Mouse (Mus musculus): ENCODE results near the gene Hsd17b6. TPM values are rescaled to one million over a fixed set of nuclear protein-coding genes. Genes with fewer than 3 reads are reported as not detected.

Gene Hsd17b6
- polyA plus RNA-seq, 1 experiment = not detected

DNA sequence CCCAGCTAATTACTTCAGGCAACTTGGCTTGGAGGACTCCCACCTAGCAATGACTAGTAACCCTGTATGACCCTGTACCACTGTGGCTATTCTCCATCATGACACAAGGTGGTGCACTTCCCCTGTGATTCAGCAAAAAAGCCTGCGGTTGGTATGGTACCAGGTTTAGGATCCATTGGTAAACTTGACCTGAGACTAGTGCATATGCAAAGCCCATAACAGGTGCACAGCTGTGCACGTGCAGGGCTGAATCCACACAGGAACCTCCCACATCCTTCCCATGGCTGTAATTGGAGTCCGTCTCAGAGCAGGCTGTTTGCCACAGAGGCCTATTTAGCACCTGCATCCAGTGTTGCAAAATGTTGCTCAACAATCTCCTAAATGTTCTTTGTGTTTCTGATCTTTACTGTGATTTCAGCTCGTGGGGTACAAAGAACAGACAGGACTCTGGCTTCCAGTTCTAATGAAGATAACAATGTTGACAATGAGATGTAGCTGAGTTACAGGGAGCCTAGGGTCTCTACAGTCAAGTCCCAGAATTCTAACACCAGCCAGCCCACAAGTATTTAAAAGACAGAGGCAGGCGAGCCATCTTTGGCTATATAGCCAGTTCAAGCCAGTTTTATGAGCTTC lies 61.9 kb downstream of the Hsd17b6 start:
- DNase-seq (ENCODE audit: low read depth) = no peak

Other genes starting within 250 kb of the Hsd17b6 start
- gene Rdh1, start 247.9 kb downstream of the Hsd17b6 start, polyA plus RNA-seq (2012; rRNA removed) = 0.59 and 0.98 TPM in 2 replicates
- gene Rdh16f1, start 247.8 kb downstream of the Hsd17b6 start, polyA plus RNA-seq (2012; rRNA removed) = 1.1 and 1.3 TPM in 2 replicates
- 0.31 TPM in 1 of 2 replicates, not detected in the other for gene Rdh9, start 231.2 kb downstream of the Hsd17b6 start, polyA plus RNA-seq (2012; rRNA removed)
- gene Rdh16, start 206.5 kb downstream of the Hsd17b6 start, polyA plus RNA-seq (2012; rRNA removed) = 1.6 and 2.2 TPM in 2 replicates
- not detected in 2 replicates for gene Rdh19, start 157.7 kb downstream of the Hsd17b6 start, polyA plus RNA-seq (2012; rRNA removed)
- gene Rdh16f2, start 141.1 kb downstream of the Hsd17b6 start, polyA plus RNA-seq (2012; rRNA removed) = 0.09 and 0.11 TPM in 2 replicates
- gene Rdh7, start 118.8 kb downstream of the Hsd17b6 start, polyA plus RNA-seq (2012; rRNA removed) = 0.36 and 1.4 TPM in 2 replicates
- gene Sdr9c7, start 109.1 kb downstream of the Hsd17b6 start, polyA plus RNA-seq (2012; rRNA removed) = 0.04 and 0.30 TPM in 2 replicates
- 3.0 and 3.3 TPM in 2 replicates for gene Prim1, start 7.6 kb upstream of the Hsd17b6 start, polyA plus RNA-seq (2012; rRNA removed)
- gene Naca, start 28.0 kb upstream of the Hsd17b6 start, polyA plus RNA-seq (2012; rRNA removed) = 200 and 240 TPM in 2 replicates
- 21.0 and 41.0 TPM in 2 replicates for gene Ptges3, start 51.3 kb upstream of the Hsd17b6 start, polyA plus RNA-seq (2012; rRNA removed)
- gene Atp5b, start 75.7 kb upstream of the Hsd17b6 start, polyA plus RNA-seq (2012; rRNA removed) = 2,186 and 2,996 TPM in 2 replicates
- 32.2 and 38.6 TPM in 2 replicates for gene Baz2a, start 84.0 kb upstream of the Hsd17b6 start, polyA plus RNA-seq (2012; rRNA removed)
- 124 and 125 TPM in 2 replicates for gene Rbms2, start 172.7 kb upstream of the Hsd17b6 start, polyA plus RNA-seq (2012; rRNA removed)
- gene Gls2, start 186.8 kb upstream of the Hsd17b6 start, polyA plus RNA-seq (2012; rRNA removed) = 2.7 and 2.8 TPM in 2 replicates
- 9.1 and 12.2 TPM in 2 replicates for gene Spryd4, start 204.2 kb upstream of the Hsd17b6 start, polyA plus RNA-seq (2012; rRNA removed)
- not detected in 2 replicates for gene Mip, start 218.2 kb upstream of the Hsd17b6 start, polyA plus RNA-seq (2012; rRNA removed)
- gene Timeless, start 224.5 kb upstream of the Hsd17b6 start, polyA plus RNA-seq (2012; rRNA removed) = 3.5 and 3.6 TPM in 2 replicates
- gene Apon, start 246.5 kb upstream of the Hsd17b6 start, polyA plus RNA-seq (2012; rRNA removed) = 0.75 TPM in 1 of 2 replicates, not detected in the other